8 mouse cellular contexts compared by ENCODE assay signal in genomic region chr15:27783092-27783491, GRCm38 (mm10).
A peak's percentile ranks its signal among the peaks of the same experiment; 100 is the strongest.
DNase-seq lines count a peak whose midpoint lies in the region; ATAC-seq and TF ChIP-seq lines count a peak whose summit lies in the region.

No protein-coding gene starts in this region.

- no peak for TF ChIP-seq POLR2A in liver, adult 2 months (IDR thresholded peaks at IDR 0.05; ENCODE audit: extremely low read depth, insufficient read depth, low read length)

- WGBS in liver, adult 2 months = 66% methylated on average over 8 of the region's 8 CpGs
- 12% methylated on average over 8 of the region's 8 CpGs for WGBS in forebrain, embryonic 12.5 days
- WGBS in intestine, embryonic 15.5 days = 52% methylated on average over 8 of the region's 8 CpGs
- 17% methylated on average over 8 of the region's 8 CpGs for WGBS in midbrain, embryonic 16.5 days

- no peak overlapping the region for H3K4me3 ChIP-seq in liver, adult 2 months (ENCODE audit: insufficient read depth, low read depth, low read length)
- H3K4me3 ChIP-seq in forebrain, embryonic 12.5 days (replicated peaks) = no peak overlapping the region
- H3K4me3 ChIP-seq in intestine, embryonic 15.5 days (replicated peaks) = no peak overlapping the region
- H3K4me3 ChIP-seq in midbrain, embryonic 16.5 days (ENCODE audit: low read depth, low read length) = no peak overlapping the region

- H3K4me1 ChIP-seq in liver, adult 2 months (ENCODE audit: control insufficient read depth, insufficient read depth, low read length) = peaks cover 4% of the 10 kb centered on the region
- peaks cover 97% of the 10 kb centered on the region for H3K4me1 ChIP-seq in forebrain, embryonic 12.5 days
- peaks cover 67% of the 10 kb centered on the region for H3K4me1 ChIP-seq in intestine, embryonic 15.5 days (replicated peaks)
- peaks cover 87% of the 10 kb centered on the region for H3K4me1 ChIP-seq in midbrain, embryonic 16.5 days (ENCODE audit: control insufficient read depth, insufficient read depth, low read length)

- 0 out of 2 replicates have a peak overlapping the region, but pooled peaks have one; percentile 31 for H3K9ac ChIP-seq in liver, adult 2 months (ENCODE audit: low read depth, low read length)
- H3K9ac ChIP-seq in forebrain, embryonic 12.5 days = no peak overlapping the region
- 0 out of 2 replicates have a peak overlapping the region, but pooled peaks have one; percentile 14 for H3K9ac ChIP-seq in intestine, embryonic 15.5 days
- 0 out of 2 replicates have a peak overlapping the region, but pooled peaks have one; percentile 16 for H3K9ac ChIP-seq in midbrain, embryonic 16.5 days (ENCODE audit: low read depth, low read length)

- H3K79me2 ChIP-seq in liver, adult 2 months (ENCODE audit: control insufficient read depth, insufficient read depth, low read length) = no peaks in the 10 kb centered on the region

- no peaks in the 10 kb centered on the region for H3K9me3 ChIP-seq in forebrain, embryonic 12.5 days
- H3K9me3 ChIP-seq in intestine, embryonic 15.5 days = no peaks in the 10 kb centered on the region
- H3K9me3 ChIP-seq in midbrain, embryonic 16.5 days (replicated peaks; ENCODE audit: control insufficient read depth, low read length, poor library complexity, severe bottlenecking) = no peaks in the 10 kb centered on the region

- no peak for TF ChIP-seq CTCF in liver, adult 2 months (IDR thresholded peaks at IDR 0.05; ENCODE audit: low read depth, low read length)

- H3K4me2 ChIP-seq in forebrain, embryonic 12.5 days = peak overlapping the region; percentile 36
- peak overlapping the region; percentile 47 for H3K4me2 ChIP-seq in intestine, embryonic 15.5 days (replicated peaks)
- H3K4me2 ChIP-seq in midbrain, embryonic 16.5 days (ENCODE audit: low read length) = no peak overlapping the region

- ATAC-seq in forebrain, embryonic 12.5 days (ENCODE audit: low FRiP score) = no peak
- no peak for ATAC-seq in intestine, embryonic 15.5 days
- no peak for ATAC-seq in midbrain, embryonic 16.5 days

- H3K27me3 ChIP-seq in liver, adult 2 months (ENCODE audit: control insufficient read depth, insufficient read depth, low read length) = no peaks in the 10 kb centered on the region
- H3K27me3 ChIP-seq in forebrain, embryonic 12.5 days = no peaks in the 10 kb centered on the region
- no peaks in the 10 kb centered on the region for H3K27me3 ChIP-seq in intestine, embryonic 15.5 days (replicated peaks)
- H3K27me3 ChIP-seq in midbrain, embryonic 16.5 days (ENCODE audit: control insufficient read depth, insufficient read depth, low read depth, low read length) = no peaks in the 10 kb centered on the region

- no peaks in the 10 kb centered on the region for H3K36me3 ChIP-seq in liver, adult 2 months (ENCODE audit: control insufficient read depth, insufficient read depth, low read length)
- no peaks in the 10 kb centered on the region for H3K36me3 ChIP-seq in forebrain, embryonic 12.5 days (replicated peaks)
- H3K36me3 ChIP-seq in intestine, embryonic 15.5 days = no peaks in the 10 kb centered on the region
- no peaks in the 10 kb centered on the region for H3K36me3 ChIP-seq in midbrain, embryonic 16.5 days (ENCODE audit: control insufficient read depth, insufficient read depth, low read length)

- DNase-seq in liver, adult 2 months (ENCODE audit: extremely low read depth, low read depth, low spot score) = no peak
- no peak for DNase-seq in liver
- no peak for DNase-seq in thymus, adult 18-20 months
- no peak for DNase-seq in urinary bladder, adult 2 months (ENCODE audit: low spot score)
- DNase-seq in ovary, postnatal 14 days (ENCODE audit: low spot score) = no peak

- peak overlapping the region; percentile 68 for H3K27ac ChIP-seq in liver, adult 2 months (replicated peaks; ENCODE audit: insufficient read depth, low read depth, low read length)
- H3K27ac ChIP-seq in forebrain, embryonic 12.5 days = peak overlapping the region; percentile 91
- peak overlapping the region; percentile 83 for H3K27ac ChIP-seq in intestine, embryonic 15.5 days
- peak overlapping the region; percentile 78 for H3K27ac ChIP-seq in midbrain, embryonic 16.5 days (ENCODE audit: low read length)
